Mouse (Mus musculus) right cerebral cortex, adult 18-20 months (tissue): ENCODE data around the gene Clic3.
A peak's percentile ranks its signal among the peaks of the same experiment; 100 is the strongest.
"Not testable (repeated sequence)": the region's sequence is repeated elsewhere in the genome, so short reads cannot be mapped to it uniquely, and the experiment has no call there.

ENCODE experiments used
- DNase-seq: peaks from one replicate; pipeline ENCODE4 v3.0.0; 2022; ENCODE audit warnings: mixed read lengths

Gene Clic3

DNA sequence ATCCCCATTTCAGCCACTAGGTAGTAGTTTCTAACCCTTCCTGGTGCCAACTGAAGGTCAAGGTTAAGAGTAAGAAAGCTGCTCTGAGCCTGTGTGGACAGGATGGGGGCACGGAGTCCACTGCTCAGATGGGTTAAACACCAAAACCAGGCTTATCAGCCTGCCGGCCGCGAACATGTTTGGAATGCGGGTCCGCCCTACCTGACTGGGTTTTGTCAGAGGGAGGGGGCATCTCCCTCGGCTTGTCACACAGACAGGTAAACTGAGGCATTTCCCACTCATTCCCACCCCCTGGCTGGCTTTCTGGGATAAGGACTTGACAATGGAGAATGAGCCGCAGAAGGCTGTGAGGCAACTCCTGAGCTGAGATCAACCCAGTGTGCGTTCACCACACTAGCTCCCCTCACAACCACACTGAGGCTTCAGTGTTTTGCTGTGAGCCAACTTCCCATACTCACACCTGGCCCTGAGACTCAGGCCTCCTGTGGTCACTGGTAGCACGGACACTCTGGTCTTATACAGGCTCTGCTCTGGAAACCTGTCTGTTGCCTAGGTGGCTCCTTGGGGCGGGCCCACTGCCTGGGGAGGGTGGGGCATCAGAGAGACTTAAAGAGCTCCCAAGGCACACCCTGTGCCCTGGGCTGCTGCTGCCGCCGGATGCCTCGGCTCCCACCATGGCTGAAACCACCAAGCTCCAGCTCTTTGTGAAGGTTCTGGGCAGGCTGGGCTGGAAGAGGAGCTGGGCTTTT, at the start of gene Clic3:
Gene Clic3 (plus strand): TSS at position 634 of the 749 bp plus-strand sequence.
- no peak for DNase-seq

DNA sequence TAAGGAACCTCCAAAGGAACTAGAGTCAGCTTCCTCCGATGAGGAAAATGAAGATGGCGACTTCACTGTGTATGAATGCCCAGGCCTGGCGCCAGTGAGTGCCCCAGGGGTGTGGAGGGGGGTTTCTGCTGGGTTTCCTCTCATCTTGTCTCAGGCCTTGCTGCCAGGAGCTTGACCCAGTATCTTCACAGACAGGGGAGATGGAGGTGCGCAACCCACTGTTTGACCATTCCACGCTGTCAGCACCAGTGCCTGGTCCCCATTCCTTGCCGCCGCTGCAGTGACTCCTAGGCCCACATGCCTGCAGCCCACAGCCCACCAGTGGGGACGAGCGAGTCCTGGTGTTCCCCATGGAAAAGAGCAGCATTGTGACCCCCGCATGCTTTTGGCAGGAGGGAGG, 47.7 kb upstream of the Clic3 start:
- DNase-seq: no peak

DNA sequence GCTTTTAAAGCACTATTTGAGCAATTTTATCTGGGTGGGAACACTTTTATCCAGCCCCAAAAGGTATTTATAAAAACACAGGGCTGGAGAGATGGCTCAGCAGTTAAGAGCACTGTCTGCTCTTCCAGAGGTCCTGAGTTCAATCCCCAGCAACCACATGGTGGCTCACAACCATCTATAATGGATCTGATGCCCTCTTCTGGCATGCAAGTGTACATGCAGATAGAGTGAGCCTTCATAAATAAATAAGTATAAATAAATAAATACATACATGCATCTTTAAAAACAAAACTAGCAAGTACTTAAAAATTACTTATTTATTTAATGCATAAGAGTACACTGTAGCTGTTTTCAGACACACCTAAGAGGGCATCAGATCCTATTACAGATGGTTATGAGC, 43.2 kb upstream of the Clic3 start:
- not testable (repeated sequence) for DNase-seq

DNA sequence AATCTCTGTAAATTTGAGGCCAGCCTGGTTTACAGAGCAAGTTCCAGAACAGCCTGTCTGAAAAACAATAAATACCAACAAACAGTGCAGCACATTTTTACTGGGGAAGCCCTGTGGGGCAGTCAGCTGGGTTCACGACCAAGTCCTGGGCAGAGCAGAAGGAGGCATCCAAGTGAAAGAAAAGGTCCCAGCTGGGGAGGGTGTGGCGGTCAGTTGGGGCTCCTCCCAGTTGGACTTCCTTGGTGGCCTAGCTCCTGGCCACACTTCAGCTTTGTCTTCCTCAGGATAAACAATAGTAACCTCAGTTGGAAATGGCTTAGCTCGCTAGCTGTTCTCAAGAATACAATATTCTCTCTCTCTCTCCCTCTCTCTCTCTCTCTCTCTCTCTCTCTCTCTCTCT, 39.2 kb upstream of the Clic3 start:
- no peak for DNase-seq

DNA sequence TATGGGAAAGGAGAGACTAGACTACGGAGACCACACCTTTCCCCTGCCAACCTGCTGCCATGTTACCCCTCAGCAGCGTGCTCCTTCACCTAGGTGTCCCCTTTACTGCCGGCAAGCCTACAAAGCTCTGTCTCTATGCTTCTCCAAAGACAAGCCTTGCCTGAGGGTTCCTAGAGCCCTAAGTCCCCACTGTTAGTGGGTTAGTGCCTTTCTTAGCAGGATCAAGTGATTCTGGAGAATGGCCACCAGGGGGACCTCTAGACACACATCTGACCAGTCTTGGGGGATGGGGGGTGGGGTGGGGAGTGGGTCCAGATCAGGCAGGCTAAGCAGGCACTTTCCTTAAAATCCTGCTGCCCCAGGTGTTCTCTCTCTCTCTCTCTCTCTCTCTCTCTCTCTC, 34.7 kb upstream of the Clic3 start:
- DNase-seq: no peak

DNA sequence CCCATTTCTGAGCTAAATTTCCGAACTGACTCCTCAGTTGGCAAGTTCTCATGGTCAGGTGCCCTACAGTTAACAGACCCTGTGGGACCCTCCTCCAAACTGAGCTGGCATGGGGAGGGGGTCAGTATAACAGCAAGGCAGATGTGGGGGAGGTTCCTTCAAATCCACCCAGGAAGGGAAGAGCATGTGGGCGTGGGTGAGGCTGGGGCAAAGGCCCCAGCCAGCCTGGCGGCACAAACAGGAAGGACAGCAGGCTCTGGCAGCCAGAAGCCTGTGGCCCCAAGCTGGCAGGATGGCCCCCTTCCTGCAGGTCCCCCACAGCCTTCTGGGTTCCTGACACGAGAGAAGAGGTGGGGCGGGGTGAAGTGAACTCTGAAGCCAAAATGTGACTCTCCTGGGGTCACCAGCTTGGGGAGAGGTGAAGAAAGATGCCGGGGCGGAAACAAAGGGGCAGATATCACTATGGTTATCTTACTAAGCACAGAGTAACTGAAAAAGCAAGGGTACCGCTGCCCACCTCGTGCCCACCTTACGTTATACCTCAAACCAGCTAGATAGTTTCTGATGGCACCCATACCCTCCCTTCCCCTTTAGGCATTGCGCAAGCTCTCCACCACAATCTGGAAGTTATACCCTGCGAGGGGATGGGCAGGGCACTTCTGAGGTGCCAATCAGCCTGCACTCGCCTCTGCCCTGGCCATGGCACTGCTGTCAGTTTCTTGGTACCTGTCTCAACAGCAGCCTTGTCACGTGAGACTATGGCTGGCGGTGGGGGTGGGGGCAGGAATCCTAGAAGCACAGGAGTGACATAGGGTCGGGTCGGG, 33.8 kb upstream of the Clic3 start, which contains the start of gene Fut7:
Gene Fut7 (plus strand): TSS at position 681 of the 824 bp plus-strand sequence.
- no peak for DNase-seq

DNA sequence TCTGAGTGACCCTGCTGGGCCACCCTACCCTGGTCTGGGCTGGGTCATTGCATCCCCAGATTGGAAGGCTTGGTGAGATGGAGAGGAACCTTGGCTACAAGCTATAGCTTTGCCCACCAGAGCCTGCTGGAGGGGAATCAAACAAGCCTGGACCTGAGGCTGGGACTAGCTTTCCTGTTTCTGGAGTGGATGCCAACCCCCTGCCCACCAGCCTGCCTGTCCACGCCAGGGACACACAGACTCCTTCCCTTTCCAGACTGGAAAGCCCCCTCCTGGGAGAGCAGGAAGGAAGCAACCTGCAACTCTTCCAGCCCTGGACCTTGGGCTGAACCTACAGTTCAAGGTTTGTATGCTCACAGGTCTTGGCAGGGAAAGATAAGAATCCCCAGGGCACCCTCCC, 33.0 kb upstream of the Clic3 start:
- no peak for DNase-seq

DNA sequence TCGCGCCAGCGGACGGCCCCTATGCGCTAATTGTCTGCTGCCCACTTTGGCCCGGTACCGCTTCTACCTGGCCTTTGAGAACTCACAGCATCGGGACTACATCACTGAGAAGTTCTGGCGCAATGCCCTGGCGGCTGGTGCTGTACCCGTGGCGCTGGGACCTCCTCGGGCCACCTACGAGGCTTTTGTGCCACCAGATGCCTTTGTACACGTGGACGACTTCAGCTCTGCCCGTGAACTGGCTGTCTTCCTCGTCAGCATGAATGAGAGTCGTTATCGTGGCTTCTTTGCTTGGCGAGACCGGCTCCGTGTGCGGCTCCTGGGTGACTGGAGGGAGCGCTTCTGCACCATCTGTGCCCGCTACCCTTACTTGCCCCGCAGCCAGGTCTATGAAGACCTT, 31.2 kb upstream of the Clic3 start:
- no peak for DNase-seq

DNA sequence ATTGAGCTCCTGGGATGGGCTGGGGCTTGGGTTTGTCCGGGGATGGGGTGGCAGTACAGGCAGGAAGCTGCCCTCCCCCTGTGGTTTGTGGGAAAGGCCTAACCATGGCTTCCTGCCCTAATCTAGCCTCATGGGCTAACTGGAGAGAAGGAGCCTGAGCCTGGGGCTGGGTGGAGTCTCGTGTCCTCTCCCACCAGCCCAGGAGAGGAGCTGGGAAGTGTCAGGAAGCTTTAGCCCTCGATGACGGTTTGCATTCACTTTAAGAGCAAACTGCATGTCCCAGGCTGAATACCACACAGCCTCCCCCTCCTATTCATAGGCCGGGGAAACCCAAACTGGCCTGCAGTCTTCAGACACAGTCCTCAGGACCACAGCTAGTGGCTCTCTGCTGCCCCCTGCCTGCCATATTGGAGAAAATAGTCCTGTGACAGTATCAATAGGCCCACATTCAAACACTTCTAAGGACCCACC, 29.9 kb upstream of the Clic3 start:
- peak; percentile 61 for DNase-seq

DNA sequence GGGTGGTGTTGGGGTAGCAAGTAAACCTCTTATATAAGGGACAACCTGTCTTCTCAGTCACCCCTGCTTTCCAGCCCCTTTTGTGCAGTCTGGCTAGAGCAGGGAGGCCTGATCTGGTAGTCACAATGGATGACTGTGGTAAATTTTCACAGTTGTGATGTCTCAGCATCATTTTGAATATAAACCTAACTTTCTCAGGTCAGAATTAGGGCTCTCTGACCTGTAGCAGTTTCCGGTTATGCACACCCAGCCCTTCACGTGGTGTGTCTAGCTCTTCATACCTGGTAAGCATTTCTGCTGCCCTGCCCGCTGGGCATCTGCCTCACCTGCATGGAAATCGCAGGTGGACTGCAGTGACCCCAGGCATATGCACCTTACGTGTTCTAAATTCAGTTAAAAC, 29.4 kb upstream of the Clic3 start:
- no peak for DNase-seq

DNA sequence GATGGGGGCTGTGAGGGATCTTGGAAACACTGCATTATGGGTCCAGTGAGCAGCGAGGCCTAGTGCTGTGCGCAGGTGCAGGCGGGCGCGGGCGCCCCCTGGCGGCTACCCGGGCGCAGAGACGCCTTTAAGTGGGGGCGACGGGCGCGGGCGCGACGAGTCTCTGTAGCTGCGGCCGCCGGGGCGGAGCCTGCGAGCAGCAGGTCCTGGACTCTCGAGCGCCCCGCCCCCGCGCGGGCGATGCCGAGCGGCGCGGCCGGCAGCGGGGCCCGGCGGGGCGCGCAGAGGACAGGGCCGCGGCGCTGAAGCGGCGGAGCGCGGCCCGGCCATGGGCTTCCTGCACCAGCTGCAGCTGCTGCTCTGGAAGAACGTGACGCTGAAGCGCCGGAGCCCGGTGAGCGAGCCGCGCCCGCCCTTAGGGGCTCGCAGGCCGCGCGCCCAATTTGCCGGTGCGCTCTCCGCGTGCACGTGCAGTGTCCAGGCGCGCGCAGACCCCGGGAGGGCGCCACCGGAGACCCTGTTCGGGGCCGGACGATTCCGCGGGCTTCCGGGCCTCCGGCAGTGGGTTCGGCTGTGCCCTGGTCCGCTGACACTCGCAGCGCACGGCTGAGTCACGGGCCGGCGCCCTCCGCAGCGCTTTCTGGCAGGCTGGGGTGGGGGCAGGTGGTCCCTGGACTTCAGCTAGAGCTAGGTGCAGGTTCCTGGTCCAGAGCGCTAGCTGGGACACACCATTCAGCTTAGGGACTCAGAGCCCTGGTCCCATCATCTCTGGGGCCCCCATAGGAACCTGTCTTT, 28.0 kb upstream of the Clic3 start, which contains the start of gene Abca2:
Gene Abca2 (plus strand): TSS at position 262 of the 795 bp plus-strand sequence.
- peak; percentile 97 for DNase-seq

DNA sequence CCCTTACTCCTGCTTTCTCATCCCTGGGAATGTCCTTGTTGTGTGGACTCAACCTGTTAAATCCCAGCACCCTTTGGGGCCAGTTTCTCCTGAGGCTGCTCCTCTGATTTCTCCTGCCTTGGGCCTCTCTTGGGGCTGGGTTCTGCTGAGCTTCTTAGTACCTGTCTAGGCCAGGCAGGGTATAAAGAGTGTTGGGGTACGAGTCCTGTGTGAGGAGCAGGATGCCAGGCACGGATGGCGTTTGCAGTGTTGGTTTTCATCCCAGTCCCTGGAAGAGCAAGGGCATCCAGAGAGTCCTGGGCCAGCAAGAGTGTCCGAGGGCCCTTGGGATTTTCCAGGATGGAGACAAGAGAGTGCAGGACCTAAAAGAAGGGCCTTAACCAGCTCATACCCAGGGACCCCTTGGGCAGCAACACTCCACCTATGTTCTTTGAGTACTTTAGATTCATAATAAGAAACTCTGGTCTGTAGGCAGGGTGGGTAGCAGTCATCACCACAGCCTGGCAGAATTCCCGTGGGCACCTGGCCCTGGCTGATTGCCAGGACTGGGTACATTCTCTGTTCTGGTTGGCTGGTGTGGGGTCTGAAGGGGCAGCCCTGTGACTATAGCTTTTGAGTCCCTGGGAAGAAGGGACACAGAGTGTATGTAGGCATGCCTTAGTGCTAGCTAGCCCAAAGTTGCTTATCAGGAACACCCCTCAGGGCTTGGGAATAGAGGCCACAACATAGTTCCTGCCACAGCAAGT, 27.0 kb upstream of the Clic3 start:
- DNase-seq: no peak

DNA sequence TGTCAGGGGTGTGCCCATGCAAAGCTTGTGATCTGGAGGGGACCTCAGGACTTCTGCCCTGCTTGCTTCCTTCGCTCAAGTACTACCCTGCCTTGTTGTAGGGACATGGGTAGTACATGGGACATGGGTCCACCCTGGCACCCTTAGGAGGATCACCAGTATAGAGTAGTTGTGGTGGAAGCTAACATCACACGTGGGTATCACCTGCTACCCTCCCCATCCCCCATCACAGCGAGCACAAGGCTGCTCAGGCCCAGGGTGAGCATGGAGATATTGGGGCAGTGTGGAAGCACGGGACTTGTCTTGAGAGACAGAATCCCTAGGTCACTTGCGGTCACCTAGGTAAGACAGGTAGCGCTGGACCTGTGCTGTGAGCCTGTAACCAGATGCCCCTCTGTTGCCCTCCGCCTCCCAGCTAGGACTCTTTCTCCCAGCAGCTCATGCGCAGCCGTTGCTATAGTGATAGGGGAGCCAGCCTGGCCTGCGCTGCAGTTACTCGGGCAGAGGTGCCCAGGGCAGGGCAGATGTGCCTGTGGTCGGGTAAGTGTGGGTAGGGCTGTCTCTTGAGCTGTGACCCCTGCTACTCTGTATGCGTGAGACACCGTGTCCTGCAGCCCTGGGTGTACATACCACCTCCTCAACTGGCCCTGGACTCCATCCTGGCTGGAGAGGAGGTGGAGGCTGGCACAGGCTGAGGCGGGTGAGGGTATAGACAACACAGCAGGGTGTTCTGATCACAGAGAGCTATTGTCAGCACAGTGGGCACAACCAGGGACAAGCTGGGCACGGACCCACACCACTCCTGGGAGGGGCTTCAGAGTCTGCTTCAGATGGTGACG, 26.0 kb upstream of the Clic3 start:
- peak; percentile 59 for DNase-seq

DNA sequence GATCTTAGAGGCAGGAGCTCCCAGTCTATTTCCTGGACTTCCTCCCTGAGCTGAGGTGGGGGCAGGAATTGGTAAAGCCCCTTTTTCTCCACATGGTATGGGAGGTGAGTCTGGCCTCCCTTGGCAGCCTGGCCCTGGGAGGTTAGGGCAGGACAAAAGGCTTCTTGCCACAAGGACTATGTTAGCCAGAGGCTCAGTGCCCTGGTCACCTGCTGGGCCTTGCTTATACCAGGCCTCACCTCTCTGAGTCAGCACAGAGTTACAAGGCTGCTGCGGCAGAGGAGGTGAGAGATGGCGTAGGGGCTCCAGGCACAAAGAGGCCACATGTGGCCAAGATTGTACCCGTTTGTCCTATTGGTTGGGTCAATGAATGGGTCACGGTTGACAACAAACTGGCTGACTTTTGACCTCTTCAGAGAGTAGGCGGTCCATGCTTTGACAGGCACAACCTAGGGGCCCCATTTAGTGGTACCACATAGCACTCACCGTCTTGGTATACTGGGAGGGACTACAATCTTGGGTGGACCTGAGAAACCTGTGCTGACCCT, 25.3 kb upstream of the Clic3 start:
- no peak for DNase-seq

DNA sequence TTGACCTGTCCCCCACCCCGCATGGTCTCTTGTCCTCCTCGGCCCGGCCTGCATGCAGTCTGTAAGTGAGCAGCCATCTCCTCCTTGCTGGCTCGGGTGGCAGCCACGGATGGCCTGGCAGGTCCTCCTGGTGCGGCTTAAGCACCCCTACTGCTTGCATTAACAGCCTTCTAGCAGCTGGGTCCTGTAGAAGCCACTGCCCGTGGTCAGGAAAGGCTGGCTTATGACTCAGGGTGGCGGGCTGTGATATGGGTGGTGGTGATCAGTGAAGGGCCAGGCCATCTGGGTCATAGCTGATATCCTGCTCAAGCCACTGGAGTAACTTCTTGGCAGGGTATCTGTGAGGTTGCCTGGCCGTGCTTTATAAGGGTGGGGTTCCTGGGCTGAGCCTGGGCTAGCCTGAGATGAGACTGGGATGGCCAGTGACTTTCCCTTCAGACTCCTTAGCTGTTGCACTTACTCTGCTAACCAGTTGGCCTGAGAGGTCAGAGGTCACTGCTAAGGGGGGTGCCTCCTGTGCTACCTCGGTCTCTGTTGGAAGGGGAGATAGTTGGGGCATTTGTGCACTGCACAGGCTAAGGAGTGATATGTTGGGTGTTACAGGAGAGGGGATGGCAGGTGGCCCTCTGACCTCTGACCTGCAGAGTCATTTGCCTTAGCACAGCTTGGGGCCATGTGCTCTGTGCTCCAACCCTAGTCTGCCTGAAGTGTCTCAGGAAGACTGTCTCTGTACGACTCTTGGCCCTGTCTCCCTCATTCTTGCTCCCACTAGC, 24.1 kb upstream of the Clic3 start:
- no peak for DNase-seq

DNA sequence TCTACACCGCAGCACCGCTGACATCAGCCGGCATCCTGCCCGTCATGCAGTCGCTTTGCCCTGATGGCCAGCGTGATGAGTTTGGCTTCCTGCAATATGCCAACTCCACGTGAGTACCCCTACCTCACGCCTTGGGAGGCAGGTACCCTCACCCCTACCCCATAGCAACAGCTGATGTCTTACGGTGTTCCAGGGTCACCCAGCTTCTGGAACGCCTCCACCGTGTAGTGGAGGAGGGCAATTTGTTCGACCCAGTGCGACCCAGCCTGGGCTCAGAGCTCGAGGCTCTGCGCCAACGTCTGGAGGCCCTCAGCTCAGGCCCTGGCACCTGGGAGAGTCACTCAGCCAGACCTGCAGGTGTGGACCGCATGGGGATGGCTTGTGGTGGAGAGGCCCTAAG, 23.5 kb upstream of the Clic3 start:
- DNase-seq: no peak

DNA sequence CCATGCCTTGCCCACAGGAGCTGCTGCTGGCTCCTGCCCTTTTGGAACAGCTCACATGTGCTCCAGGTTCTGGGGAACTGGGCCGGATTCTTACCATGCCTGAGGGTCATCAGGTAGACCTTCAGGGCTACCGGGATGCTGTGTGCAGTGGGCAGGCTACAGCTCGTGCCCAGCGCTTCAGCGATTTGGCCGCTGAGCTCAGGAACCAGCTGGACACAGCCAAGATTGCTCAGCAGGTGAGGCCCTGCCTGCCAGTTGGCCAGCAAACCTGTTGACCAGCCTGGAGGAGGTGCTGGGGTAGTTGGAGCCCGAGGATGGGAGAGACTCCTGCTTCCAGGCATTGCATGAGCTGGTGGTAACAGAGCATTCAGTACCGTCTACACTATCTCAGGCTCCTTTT, 22.3 kb upstream of the Clic3 start:
- DNase-seq: no peak

DNA sequence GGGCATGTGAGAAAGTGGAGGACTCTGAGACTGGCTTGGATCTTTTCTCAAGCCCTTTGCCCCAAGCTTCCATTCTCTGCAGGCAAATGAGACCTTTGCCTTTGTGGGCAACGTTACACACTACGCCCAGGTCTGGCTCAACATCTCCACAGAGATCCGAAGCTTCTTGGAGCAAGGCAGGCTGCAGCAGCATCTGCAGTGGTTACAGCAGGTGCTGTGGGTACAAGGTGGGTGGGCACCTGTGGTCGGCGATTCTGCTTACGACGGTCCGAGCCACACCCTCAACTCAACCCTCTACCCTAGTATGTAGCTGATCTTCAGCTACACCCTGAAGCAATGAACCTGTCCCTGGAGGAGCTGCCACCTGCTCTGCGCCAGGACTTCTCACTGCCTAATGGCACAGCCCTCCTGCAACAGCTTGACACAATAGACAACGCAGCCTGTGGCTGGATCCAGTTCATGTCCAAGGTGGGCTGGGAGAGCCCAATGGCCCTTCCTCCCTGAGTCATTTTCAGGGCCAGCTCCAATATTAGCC, 20.3 kb upstream of the Clic3 start:
- DNase-seq: no peak

DNA sequence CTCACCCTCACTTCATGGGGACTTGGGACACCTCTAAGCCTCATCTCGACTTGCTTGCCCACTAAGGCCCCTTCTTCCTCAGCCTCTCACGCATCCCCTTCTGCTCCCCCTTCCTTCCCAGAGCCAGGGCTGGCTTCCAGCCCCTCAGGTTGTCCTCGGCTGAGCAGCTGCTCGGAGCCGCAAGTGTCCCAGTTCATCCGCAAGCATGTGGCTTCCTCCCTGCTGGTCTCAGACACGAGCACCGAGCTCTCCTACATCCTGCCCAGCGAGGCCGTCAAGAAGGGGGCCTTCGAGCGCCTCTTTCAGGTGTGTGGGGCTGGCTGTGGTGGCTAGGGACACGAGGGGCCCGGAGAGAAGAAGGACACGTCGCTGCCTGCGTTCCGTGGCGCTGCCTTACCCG, 15.6 kb upstream of the Clic3 start:
- no peak for DNase-seq

DNA sequence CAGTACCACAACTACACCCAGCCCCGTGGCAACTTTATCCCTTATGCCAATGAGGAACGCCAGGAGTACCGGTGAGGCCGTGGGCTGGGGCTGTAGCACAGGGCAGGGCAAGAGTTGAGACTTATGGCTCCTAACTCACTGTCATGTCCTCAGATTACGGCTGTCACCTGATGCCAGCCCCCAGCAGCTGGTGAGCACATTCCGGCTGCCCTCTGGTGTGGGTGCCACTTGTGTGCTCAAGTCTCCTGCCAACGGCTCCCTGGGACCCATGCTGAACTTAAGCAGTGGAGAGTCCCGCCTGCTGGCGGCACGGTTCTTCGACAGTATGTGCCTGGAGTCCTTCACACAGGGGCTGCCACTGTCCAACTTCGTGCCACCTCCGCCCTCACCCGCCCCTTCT, 14.0 kb upstream of the Clic3 start:
- no peak for DNase-seq
